Mouse (Mus musculus) liver, adult 2 months (tissue): ENCODE measurements around the gene St7.

Experiments
- CTCF ChIP-seq: fragments of 200-500 bp; IDR thresholded peaks from 2 replicates; pipeline ENCODE4 v1.5.1; 2011; ENCODE audit warnings: low read depth, low read length, control low read depth
- POLR2A ChIP-seq: fragments of 200-500 bp; IDR thresholded peaks from 2 replicates; pipeline ENCODE4 v1.6.1; 2011; ENCODE audit warnings: low read length, control low read depth; ENCODE audit not compliant: insufficient read depth; ENCODE audit errors: extremely low read depth

- TF ChIP-seq POLR2A: no peak
- TF ChIP-seq CTCF: no peak
Observed at GRCm38 (mm10) chr6:17979361-17979760, 286.6 kb downstream of the St7 start.
